Mouse (Mus musculus) liver, embryonic 14.5 days (tissue): ENCODE results near the gene Nes. TPM values are rescaled to one million over a fixed set of nuclear protein-coding genes. Genes with fewer than 3 reads are reported as not detected.

Experiments
- ATAC-seq: fragments of 200-750 bp; cut with Nextera tagmentation; 2 replicates; pipeline ENCODE4 v1.8.0; 2017; ENCODE audit warnings: moderate number of reproducible peaks, mild to moderate bottlenecking, moderate library complexity; ENCODE audit not compliant: insufficient read depth
- DNase-seq, 3 experiments: peaks; one replicate each; pipeline ENCODE4 v3.0.0-alpha.2; 2012 to 2013; ENCODE audit warnings: low read depth in 3 of 3, low spot score in 3 of 3
- H3K27ac ChIP-seq: fragments of 300-500 bp; sonication (generic); 2 replicates; pipeline ENCODE4 v1.5.1; 2014; ENCODE audit warnings: moderate library complexity, mild to moderate bottlenecking, control low read depth, inconsistent platforms
- H3K27me3 ChIP-seq: fragments of 300-500 bp; sonication (generic); 2 replicates; pipeline ENCODE4 v1.6.1; 2014; ENCODE audit warnings: mild to moderate bottlenecking, low read length, moderate library complexity; ENCODE audit not compliant: control insufficient read depth, insufficient read depth
- H3K36me3 ChIP-seq: fragments of 300-500 bp; sonication (generic); replicated peaks from 2 replicates; pipeline ENCODE4 v1.6.1; 2014; ENCODE audit warnings: low read depth; ENCODE audit not compliant: control insufficient read depth, insufficient read depth
- H3K4me1 ChIP-seq, 2 experiments: fragments of 200-500 bp in 1 of 2; fragments of 300-500 bp in 1 of 2; sonication (generic) in 1 of 2; replicated peaks; 2 replicates each; pipeline ENCODE4 v1.6.1; 2012 to 2014; ENCODE audit warnings: antibody characterized with exemption in 1 of 2, inconsistent platforms in 1 of 2, low read length in 1 of 2; ENCODE audit not compliant: control insufficient read depth in 2 of 2, insufficient read depth in 2 of 2
- H3K4me2 ChIP-seq: fragments of 300-500 bp; sonication (generic); 2 replicates; pipeline ENCODE4 v1.6.1; 2014; ENCODE audit warnings: low read depth, mild to moderate bottlenecking, control low read depth, moderate library complexity
- H3K4me3 ChIP-seq, 2 experiments: fragments of 200-500 bp in 1 of 2; fragments of 300-500 bp in 1 of 2; sonication (generic) in 1 of 2; 2 replicates each; pipeline ENCODE4 v1.5.1; 2012 to 2014; ENCODE audit warnings: low read depth in 2 of 2, low read length in 2 of 2, mild to moderate bottlenecking in 2 of 2, control low read depth in 1 of 2, inconsistent platforms in 1 of 2, moderate library complexity in 1 of 2; ENCODE audit not compliant: insufficient read depth in 1 of 2
- H3K9ac ChIP-seq: fragments of 300-500 bp; sonication (generic); replicated peaks from 2 replicates; pipeline ENCODE4 v1.6.1; 2014; ENCODE audit warnings: mild to moderate bottlenecking, control low read depth, moderate library complexity
- H3K9me3 ChIP-seq: fragments of 300-500 bp; sonication (generic); 2 replicates; pipeline ENCODE4 v1.6.1; 2016; ENCODE audit warnings: low read length, mixed read lengths; ENCODE audit not compliant: control insufficient read depth
- CTCF ChIP-seq: IDR thresholded peaks from 2 replicates; pipeline ENCODE4 v1.5.1; 2016; ENCODE audit warnings: antibody characterized with exemption, low read depth, control low read depth
- EP300 ChIP-seq: IDR thresholded peaks from 2 replicates; pipeline ENCODE4 v1.6.1; 2016; ENCODE audit warnings: antibody characterized with exemption, low read depth
- WGBS: fragments of 180-500 bp; shearing (Covaris S2); extraction: QIAGEN DNeasy Blood & Tissue Kit; methylation state at CpG from one replicate; pipeline ENCODE4 v1.1.7; 2014; ENCODE audit not compliant: insufficient replicate concordance; 5-methylcytosine and 5-hydroxymethylcytosine counted together
- polyA plus RNA-seq, 2 experiments: library from polyadenylated mRNA; depleted of rRNA in 1 of 2; stranded (reverse) in 1 of 2; unstranded in 1 of 2; fragments of >200 nt; fragmentation: Nextera tagmentation in 1 of 2; extraction: Ambion mirVana in 1 of 2; gene quantifications; 2 replicates each; pipeline versions ENCODE4 v1.2.1 to v1.2.3; 2012 to 2014

The Nes gene
- polyA plus RNA-seq, 2 experiments, result 0.83 to 1.1 TPM

DNA sequence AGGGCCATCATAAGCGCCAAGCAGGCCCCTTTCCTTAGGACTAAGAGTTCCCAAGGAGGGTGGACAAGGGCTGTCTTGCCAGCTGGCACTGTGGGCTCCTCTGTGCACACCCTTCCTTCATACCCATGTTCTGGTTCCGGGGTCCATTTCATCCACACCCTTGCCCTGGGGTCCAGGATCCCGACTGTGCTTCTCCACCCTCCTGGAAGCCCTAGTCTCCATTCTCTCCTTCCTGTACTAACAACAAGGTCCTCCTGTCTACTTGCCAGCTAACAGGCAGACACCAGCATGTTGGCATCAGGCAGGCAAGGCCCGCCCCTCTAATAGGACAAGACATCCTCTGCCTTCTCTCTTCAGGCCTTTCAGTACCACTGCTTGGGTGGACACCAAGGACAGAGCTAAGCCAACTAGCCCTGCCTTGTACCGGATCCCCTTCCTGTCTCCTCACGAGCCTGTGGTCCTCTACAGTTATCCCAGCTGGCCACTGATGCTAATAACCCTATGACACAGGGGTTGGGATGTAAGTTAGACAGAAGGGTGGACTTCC, 10.4 kb downstream of the Nes start:
- H3K27ac ChIP-seq, result no peak overlapping the region
- ATAC-seq, result no peak
- no peak for DNase-seq
- H3K4me1 ChIP-seq, result peaks cover 0 to 15% of the 10 kb centered on the region in 2 experiments; a peak in 1 of 4 replicates
- no peaks in the 10 kb centered on the region for H3K27me3 ChIP-seq
- H3K36me3 ChIP-seq, result no peaks in the 10 kb centered on the region
- WGBS, result 55% methylated on average over 6 of the region's 6 CpGs
- H3K9ac ChIP-seq, result no peak overlapping the region
- no peak for TF ChIP-seq CTCF
- TF ChIP-seq EP300, result no peak
- H3K4me3 ChIP-seq, result no peak overlapping the region
- no peaks in the 10 kb centered on the region for H3K9me3 ChIP-seq
- no peak overlapping the region for H3K4me2 ChIP-seq

DNA sequence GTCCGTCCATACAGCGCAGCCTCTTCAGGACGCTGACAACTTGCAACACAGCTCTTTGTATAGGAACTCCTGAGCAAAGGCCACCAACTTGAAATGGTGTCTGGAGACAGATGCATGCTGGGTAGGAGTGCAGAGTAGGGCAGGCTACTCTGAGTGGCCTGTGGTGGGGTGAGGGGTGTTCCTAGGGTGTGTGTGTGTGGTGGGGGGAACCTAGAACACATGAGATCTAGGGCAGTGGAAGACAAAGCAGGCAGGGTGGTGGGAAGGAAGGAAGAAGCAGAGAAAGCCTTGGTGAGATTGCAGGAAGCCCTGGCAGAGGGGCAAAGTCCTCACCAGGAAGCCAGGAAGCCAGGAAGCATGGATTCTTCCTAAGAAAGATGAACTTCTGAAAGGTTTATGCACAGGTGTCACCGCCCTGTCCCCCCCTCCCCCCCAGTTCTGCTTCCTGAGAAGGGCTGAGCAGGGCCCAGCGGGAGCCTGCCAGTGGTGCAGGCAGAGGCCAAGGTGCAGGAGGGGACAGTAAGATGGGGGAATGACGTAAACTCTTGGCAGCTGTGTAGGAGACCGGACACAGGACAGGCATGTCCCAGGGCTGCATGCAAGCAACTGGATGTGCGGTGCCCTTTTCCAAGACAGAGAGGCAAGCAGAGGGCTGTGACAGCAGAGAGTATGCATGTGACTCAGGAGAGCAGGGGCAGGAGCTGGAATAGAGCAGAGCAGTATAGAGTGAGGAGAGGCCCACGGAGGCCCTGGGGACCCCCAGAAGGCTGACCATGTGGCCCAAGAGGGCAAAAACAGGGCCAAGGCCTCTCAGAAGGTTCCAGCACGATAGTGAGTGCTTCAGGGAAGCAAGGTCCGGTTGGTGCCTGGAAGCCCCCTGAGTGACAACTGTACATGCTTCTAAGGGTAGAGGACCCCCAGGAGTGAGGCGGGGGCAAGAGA, 11.3 kb downstream of the Nes start:
- H3K4me2 ChIP-seq, result no peak overlapping the region
- ATAC-seq (0 out of 2 replicates have a peak, but pooled peaks have one; percentile 6), DNase-seq (no peak)
- peak overlapping the region; percentile 19 for H3K27ac ChIP-seq
- H3K4me1 ChIP-seq, result peaks cover 0 to 16% of the 10 kb centered on the region in 2 experiments; a peak in 1 of 4 replicates
- H3K36me3 ChIP-seq, result no peaks in the 10 kb centered on the region
- H3K27me3 ChIP-seq, result no peaks in the 10 kb centered on the region
- H3K9me3 ChIP-seq, result no peaks in the 10 kb centered on the region
- WGBS, result 25% methylated on average over 12 of the region's 12 CpGs
- no peak for TF ChIP-seq EP300
- TF ChIP-seq CTCF, result no peak
- no peak overlapping the region for H3K9ac ChIP-seq
- H3K4me3 ChIP-seq, result no peak overlapping the region

- no peak for TF ChIP-seq EP300
- TF ChIP-seq CTCF, result no peak
- Histone ChIP-seq H3K4me3 (no peak overlapping the region), H3K36me3 (no peaks in the 10 kb centered on the region), H3K4me1 (peaks cover 0 to 22% of the 10 kb centered on the region in 2 experiments; a peak in 2 of 4 replicates), H3K27ac (peak overlapping the region; percentile 19), H3K9me3 (no peaks in the 10 kb centered on the region), H3K4me2 (0 out of 2 replicates have a peak overlapping the region, but pooled peaks have one; percentile 18), H3K27me3 (no peaks in the 10 kb centered on the region), H3K9ac (no peak overlapping the region)
- DNase-seq, result no peak
- peak; percentile 43; the same call in 1 of the 2 replicates for ATAC-seq
- 11% methylated on average over 13 of the region's 13 CpGs for WGBS
Observed at GRCm38 (mm10) chr3:87982836-87983601, 12.1 kb downstream of the Nes start.

GRCm38 (mm10) chr3:87983627-87984026, 12.7 kb downstream of the Nes start:
- Histone ChIP-seq H3K9me3 (no peaks in the 10 kb centered on the region), H3K4me2 (no peak overlapping the region), H3K27me3 (no peaks in the 10 kb centered on the region), H3K4me3 (no peak overlapping the region), H3K9ac (no peak overlapping the region), H3K4me1 (peaks cover 0 to 26% of the 10 kb centered on the region in 2 experiments; a peak in 2 of 4 replicates), H3K36me3 (no peaks in the 10 kb centered on the region), H3K27ac (no peak overlapping the region)
- DNase-seq (no peak), ATAC-seq (no peak)
- TF ChIP-seq EP300 (no peak), CTCF (no peak)
- 56% methylated on average over 6 of the region's 6 CpGs for WGBS
